Comparison of ENCODE assay signal across 15 mouse cellular contexts in the genomic region with DNA sequence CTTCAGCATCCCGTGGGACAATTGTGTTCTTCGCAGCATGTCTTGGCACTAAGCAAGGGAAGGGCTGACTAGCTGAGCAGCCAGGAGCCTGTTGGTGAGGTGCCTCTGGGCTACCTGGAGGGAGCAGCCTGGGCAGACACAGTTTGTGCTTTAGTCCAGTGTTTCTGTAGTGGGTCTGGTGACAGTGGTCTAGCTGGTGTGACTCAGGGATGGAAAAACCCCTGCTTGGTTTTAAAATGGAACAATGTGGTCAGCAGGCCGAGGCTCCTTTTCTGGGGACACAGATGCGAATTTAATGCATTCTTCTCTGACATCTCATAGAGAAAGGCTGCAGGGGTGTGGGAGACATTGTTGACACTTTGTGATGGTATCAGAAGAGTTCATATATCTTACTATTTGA.
"Had no signal": no experiment of that assay in that cellular context is flagged by ENCODE, and none has a peak within 500 bp of the region (broad histone marks: within the 10 kb centered on the region; RNA-seq: fewer than 3 reads in every experiment).

No protein-coding gene starts in this region.

- H3K27me3 ChIP-seq: megakaryocyte, embryonic 14.5 days; midbrain, embryonic 12.5 days; neural tube, embryonic 12.5 days; stomach, embryonic 15.5 days had no signal

- DNase-seq: liver, postnatal 0 days; lung, adult 2 months; midbrain, embryonic 14.5 days; right cerebral cortex, postnatal 14 days; thymus, adult 2 months; thymus, postnatal 25 days; thymus, postnatal 4 days had no signal

- H3K36me3 ChIP-seq: liver, embryonic 15.5 days; midbrain, embryonic 12.5 days; neural tube, embryonic 12.5 days; stomach, embryonic 15.5 days had no signal

- H3K9ac ChIP-seq: liver, embryonic 15.5 days; liver, postnatal 0 days; midbrain, embryonic 12.5 days; neural tube, embryonic 12.5 days; stomach, embryonic 15.5 days had no signal

- H3K27ac ChIP-seq: liver, embryonic 15.5 days; macrophage; neural tube, embryonic 12.5 days; stomach, embryonic 15.5 days; stomach, postnatal 0 days had no signal

- H3K9me3 ChIP-seq: liver, embryonic 15.5 days; megakaryocyte, embryonic 14.5 days; midbrain, embryonic 12.5 days; neural tube, embryonic 12.5 days; stomach, embryonic 15.5 days had no signal

- ATAC-seq: liver, postnatal 0 days; lung, postnatal 0 days had no signal

- H3K4me2 ChIP-seq: liver, embryonic 15.5 days; midbrain, embryonic 12.5 days; neural tube, embryonic 12.5 days; stomach, embryonic 15.5 days had no signal

- H3K4me3 ChIP-seq: liver, embryonic 15.5 days; megakaryocyte, embryonic 14.5 days; midbrain, embryonic 12.5 days; neural tube, embryonic 12.5 days; stomach, embryonic 15.5 days had no signal
